Mouse (Mus musculus) thymus, postnatal 25 days (tissue): ENCODE measurements around the gene Rasal2.
A peak's percentile ranks its signal among the peaks of the same experiment; 100 is the strongest.

Experiments
- DNase-seq: peaks from one replicate; pipeline ENCODE4 v3.0.0; 2022

The Rasal2 gene

DNA sequence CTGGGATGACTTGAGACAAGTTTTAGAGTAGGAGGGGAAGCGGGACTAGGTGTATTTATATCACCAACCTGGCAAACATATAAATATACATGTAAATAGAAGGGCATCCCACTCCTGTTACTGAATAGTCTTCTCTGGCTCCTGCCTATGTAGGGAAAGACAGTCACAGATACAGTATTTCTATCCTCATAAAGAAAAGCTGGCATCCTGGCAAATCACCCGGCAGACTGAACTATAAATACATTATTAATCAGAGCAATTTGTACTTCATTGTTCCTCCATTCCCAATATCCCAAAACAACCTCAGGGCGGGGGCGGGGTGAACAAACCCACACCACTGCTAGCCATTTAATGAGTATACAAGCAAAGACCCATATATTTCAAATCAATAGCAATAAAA lies 26.7 kb upstream of the Rasal2 start:
- DNase-seq = no peak

DNA sequence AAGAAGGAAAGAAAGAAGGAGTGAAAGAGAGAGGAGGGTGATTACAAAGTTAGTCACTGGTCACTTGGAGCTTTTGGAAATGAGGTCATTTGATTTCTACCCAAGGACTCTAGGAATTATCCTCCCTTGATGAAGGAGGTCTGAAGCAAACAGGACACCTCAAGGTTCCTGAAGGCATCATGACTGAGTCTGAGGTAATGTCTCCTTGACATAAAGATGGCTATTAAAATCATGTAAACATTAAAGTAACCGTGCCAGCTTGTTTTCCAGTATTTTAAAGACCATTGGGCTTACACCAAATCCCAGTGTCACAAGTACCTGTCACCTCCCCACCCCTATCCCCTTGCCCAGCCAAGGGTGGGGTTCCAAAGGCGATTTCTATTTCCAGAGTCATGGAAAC lies 25.9 kb upstream of the Rasal2 start:
- no peak for DNase-seq

DNA sequence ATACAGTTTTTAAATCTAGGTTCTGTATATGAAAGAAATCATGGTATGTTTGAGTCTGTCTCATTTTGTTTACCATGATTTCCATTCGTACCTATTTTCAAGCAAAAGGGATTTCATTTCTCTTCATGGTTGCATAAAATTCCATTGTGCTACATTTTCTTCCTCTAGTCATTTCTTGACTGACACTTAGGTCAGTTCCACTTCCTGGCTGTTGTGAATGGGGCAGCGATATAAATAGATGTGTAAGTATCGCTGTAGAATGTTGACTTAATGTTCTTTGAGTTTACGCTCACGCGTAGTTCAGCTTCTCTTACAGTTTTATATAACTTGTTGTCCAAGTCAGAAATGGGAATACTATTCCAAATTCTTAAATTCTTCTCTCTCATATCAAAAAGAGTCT lies 23.5 kb upstream of the Rasal2 start:
- DNase-seq = no peak

DNA sequence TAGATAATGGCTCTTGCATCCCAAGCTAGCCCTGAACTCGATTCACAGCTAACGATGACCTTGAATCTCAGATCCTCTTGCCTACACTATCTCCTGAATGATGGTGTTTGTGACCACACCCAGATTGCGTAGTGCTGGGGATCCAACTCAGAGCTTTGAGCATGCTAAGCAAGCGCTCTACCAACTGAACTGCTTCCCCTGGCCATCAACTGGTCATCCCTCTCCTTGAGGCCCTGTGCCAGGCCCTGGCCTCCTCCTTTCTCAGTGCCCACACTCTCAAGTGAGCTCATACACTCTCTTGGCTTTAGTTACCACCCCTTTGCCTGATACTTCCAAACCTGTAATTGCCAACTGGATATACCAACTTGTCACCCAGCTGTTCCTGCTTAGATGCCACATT lies 22.0 kb upstream of the Rasal2 start:
- no peak for DNase-seq

DNA sequence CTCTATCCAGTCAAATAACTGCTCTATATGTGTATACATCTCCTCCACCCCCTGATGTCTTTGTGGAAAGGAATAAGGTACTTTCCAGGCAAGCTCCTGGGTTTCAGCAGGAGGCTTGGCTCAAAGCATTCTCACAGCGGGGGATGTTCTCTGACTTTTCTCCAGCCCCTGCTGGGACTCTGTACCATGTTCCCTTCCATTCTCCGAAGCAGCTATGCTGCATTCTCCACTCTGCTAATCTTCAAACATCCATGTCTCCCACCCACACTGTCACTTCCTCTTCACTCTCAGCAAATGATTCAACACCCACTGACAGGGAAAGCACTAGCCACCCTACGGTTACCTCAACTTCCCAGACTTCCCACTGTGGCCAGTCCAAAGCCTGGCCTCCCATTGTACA lies 20.9 kb upstream of the Rasal2 start:
- no peak for DNase-seq

DNA sequence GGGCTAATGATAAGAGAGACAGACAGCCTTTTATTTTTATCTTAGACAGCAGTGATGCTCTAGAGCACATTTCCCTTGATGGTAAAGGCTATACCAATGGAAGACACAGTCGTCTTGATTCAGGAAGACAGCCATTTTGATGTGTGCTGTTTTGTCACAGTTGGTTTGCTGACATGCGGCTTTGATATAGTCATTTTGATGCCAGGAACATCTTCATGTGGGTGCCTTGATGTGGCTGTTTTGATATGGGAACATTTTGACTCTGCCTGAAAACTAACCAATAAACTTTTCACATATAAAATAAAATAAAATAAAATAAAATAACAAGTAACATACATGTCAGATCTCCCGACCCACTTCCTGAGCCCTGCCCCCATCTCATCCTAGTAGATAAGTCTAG lies 16.0 kb upstream of the Rasal2 start:
- DNase-seq = peak; percentile 55

DNA sequence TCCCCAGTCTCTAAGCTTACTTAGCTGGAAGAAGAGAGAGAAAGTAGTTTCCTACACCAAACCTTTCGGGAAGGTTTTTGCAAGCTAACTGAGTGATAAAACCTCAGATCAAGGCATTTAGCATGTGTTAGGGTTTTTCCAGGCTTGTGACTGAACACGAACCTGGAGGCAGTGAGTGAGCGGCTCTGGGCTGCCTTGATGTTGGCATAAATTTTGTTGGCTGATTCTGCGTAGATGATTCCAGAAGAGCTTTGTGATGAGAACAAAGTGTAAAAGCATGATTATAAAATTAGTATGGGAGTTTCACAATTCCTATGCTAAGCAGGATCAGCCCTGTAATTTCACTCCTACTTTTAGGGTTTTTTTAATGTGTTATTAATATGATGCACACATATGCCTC lies 15.2 kb upstream of the Rasal2 start:
- no peak for DNase-seq

DNA sequence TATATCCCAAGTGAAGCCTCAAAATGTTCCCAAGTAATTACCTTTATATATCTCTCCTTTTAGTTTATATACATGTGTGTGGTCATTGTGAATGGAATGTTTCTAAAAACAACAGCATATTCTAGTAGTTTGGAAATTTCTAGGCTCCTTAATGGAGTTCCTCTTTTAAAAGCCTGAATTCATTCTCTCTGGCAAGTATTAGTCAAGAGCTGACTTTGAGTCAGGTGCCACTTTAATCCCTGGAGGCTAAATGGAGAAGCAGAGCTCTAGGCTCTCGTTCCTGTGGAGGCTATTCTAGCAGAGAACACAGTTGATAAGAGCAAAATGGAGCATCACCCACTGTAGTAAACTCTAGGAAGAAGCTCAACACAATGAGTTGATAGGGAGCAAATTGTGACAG lies 14.5 kb upstream of the Rasal2 start:
- no peak for DNase-seq

DNA sequence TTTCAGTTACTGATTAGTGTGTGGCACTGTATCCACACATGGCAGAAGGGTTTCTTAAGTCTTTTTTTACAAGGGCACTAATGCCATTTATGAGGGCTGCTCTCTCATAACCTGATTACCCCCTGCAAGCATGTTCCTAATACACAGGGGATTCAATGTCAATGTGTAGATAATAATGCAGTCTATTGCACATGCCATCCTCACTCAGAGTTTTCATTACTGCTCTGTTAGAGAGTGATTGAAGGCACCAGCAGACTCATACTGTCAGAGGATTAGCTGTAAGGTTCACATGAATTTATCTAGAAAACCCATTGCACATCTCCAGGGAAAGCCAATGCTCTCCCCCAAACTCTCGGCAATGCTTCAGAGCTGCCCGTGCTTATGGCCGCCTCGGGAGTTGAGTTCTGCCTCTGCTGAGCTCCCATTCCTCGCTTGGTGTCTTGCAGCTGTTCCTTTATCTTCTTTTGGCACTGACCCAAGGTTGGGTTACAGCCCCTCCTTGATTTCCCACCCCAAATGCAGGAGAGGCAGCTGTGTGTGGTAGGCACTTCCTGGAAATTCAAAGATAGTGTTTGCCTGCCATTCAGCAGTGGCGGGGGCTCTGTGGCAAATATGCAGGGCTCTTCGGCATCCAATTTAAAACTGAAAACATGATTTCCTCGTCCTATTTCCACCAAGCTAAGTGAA lies 13.5 kb upstream of the Rasal2 start:
- DNase-seq = no peak

DNA sequence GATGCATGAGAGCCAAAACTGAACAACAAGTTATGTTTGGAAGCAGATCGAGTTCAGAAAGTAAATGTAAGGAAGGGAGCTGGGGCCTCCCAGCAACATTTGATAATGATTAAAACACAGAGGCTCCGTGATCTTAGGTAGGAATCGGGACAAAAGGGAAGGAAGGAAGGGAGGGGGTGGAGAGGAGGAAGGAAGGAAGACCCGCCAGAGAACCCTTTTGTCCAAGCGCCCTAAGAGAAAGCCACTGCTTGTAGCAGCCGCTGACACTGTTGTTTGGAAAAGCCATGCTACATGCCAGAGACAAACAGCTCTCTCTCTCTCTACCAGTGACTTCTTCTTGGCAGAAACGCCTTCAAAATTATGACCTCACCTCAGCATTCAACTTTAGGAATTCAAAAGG lies 5.5 kb upstream of the Rasal2 start:
- DNase-seq = no peak

DNA sequence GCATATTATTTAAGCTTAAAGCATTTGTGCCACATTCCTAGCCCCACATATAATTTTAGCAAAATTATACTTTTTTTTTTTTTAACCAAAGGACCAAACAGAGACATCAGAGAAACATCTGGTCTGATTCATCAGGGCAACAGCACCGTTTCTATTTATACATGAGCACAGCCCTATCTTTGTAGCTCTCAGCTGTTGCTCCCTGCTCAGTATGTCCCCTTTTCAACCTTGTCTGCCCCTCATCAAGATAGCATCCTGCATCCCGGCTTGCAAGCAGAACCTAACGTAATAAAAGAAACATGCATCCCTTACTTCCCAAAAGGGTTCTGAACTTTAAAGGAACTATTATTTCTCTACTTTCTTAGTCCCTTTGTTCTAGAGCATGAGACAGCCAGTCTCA lies 5.0 kb upstream of the Rasal2 start:
- DNase-seq = no peak

DNA sequence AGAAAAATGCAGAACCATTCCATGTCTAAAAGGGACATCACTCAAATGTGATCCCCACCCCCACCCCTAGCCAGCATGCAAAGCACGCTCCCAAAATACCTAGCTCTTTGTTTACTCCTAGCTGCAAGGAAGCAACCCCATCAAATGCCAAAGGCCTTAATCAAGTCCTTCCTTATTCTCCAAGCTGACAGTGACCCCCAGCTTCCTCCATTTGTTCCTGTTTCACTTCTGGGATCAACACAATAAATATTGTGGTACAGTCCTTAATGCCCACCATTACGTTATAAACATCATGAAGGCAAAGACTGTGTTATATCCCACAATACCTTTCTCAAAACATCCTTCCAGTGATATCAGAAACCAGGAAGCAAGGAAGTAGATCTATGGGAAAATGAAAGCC lies 4.2 kb upstream of the Rasal2 start:
- no peak for DNase-seq

DNA sequence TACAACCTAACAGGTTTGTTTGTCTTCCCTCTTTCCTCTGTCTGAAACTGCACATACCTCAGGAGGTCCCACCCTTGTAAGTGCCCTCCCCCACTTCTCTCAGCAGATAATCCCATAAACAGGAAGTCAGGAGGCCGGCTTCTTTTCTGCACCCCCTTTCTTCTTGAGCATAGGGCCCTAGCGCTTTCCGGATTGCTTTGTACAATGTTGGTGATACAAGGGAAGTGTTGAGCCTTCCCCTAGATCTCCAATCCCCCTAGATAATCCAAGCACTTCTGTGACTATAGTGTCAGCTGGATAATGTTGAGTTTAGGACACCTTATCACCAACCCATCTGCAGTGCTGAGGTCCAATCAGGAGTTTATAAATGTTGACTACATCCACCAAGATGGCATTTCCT lies 3.4 kb upstream of the Rasal2 start:
- no peak for DNase-seq

DNA sequence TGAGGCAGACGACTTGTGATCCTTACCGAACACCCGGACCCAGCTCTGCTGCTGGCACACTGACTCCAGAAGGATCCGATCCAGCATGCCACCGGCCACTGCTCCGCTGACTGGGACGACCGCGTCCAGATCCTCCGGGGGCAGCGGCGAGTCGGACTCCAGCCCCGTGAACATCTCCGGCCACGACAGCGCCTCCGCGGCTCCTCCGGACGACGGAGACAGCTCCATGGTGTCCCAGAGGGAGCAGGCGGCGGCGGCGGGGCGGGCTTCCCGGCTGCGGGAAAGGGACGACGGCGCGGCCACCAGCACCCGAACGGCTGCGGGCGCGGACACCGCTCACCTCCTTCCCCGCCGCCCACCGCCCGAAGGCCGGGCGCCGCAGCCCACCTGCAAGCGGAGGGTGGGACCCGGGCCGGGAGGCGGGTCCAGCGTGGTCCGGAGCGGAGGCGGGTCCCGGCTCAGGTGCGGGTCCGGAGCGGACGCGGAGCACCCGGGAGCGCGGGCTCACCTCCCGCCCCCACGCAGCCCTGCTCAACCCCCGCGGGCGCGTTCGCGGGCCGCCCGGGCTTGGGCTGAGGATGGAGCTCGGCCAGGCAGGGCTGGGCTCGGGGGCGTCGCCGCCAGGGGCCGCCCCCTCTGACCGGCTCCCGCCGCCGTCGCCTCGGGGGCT lies 549 bp downstream of the Rasal2 start:
- no peak for DNase-seq

DNA sequence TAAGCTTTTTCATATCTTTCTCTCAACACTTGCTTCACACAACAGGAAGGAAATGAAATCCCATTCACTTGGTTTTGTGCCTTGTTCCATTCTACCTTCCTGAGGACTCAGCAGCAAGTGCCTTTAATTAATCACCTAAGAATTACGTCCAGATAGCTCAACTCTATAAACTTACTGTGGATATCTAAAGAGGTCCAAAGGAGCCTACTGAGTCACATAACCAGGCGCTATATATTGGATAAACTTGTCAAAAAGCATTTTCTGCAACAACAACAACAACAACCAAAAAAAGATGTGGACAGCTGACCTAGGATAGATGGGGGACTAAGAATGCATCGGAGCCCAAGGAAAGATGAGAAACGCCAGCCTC lies 1.1 kb downstream of the Rasal2 start:
- DNase-seq = no peak

DNA sequence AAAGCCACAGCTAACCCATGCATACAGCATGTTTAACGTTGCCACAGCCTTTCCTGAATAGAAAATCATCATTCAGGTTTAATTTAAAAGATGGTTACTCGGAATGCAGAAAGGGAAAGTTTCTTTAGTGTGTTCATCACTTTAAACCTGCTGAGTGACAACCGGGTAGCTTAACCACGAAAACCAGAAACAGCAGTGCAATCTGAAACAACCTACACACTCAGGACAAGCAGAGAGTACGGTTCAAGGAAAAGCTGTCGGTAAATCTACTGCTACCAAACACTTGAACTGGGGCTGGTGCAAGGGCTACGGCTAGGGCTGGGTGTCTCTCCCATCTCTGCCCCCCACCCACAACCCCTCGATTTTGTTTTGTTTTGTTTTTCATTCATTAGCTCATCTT lies 1.5 kb downstream of the Rasal2 start:
- no peak for DNase-seq

DNA sequence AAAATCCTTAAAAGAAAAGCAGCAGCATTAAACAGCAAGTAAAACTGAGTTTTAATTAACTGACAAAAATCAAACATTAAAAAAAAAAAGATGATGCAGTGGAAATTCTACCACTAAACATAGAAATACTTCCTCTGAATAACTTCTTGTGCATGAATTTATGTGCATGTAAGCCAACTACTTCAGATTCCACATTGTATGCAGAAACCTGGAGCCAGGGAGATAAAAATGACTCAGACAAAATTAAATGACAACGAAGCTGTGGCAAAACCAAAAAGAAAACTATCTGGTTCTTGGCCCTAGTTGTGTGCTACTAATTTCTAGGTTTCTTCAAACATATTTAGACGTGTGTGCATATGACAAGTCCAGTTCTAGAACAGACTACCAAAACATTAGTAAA lies 2.7 kb downstream of the Rasal2 start:
- DNase-seq = no peak

DNA sequence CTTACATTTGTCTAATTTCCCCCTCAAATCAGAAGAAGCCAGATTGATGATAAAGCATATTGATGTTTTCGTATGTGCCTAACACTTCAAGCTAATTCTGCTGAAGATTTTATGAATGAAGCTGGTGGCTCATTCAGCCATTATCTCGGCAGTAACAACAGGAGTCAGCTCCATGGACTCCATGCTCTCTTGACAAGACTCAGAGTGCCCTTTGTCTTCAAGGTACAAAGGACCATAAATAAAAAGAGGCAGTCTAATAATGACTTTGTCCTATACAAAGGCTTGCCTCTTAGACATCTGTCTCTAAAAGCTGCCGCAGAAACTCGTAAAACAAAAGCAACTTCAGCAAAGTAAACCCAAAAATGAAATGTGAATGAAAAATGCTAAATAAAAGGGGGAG lies 24.4 kb downstream of the Rasal2 start:
- DNase-seq = no peak

DNA sequence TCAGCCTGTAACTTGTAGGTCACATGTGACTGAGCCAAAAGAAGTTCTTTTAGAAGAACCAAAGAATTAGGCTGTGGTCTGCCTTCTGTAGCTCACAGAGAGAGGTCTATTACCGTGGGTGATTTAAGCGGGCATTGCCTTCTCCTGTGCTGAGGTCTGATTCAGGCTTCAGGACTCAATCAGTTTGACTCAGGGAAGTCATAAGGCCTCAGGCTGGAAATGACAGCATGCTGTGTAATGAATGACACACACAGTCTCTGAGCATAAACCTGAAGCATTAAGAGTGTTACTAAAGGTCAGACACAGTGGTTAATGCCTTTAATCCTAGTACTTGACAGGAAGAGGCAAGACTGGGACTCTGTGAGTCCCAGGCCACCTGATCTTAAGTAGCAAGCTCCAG lies 31.7 kb downstream of the Rasal2 start:
- no peak for DNase-seq

DNA sequence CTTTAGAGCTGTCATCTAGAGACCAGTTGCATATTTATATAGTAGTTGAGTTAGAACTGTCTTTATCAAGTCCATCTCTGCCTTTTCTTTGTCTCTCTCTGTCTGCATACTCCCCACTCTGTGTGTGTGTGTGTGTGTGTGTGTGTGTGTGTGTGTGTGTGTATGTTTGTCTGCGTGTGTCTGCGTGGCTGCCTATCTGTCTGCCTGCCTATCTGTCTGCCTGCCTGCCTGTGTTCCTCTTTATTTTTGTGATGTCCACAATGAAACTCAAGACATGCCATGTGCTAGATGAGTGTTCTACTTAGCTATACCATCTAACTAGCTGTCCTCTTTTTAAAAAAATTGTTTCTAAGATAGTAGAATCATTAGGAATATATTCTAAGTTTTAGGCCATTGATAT lies 42.0 kb downstream of the Rasal2 start:
- DNase-seq = no peak

DNA sequence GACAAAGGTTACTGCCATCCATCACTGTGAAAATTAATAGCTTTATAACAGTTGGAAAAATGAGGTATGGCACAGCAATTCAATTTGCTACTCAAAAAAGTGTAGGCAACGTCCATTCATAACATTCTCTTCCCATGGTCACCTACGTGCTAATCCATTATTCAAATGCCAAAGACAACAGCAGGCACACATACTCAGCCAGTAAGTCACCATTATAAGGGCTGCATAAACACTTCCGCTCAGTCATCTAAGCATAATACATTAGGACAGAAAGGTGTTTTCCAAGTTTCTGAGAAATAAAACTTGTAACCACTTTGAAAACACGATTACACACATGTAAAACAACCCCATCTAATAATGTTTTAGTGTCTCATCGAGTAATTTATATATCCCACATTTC lies 44.1 kb downstream of the Rasal2 start:
- no peak for DNase-seq

DNA sequence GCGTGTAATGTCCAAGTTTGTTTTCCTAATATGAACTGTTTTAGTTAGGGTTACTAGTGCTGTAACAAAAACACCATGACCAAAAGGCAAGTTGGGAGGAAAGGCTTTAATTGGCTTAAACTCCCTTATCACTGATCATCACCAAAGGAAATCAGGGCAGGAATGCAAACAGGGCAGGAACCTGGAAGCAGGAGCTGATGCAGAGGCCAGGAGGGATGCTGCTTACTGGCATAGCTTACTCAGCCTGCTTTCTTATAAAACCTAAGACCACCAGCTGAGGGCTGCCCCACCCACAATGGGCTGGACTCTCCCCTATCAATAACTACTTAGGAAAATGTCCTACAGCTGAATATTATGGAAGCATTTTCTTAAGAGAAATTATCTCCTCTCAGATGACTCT lies 65.7 kb downstream of the Rasal2 start:
- DNase-seq = no peak

DNA sequence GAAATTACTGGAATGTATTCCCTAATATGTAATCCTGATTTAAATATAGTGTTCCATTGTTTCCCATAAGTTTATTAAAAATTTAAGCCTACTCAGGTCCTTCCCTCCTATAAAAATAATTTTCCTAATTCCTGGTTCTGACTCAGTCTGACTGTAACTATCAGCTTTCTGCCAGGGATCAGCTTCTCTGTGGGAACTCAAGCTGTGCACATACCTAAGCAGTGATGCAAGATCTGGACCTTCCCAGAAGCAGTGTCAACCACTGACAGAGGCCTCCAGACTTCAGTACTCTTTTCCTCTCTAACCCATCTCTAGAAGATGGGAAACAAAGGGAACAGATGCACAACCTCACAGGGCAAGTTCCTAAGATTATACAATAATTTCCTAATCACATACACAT lies 68.9 kb downstream of the Rasal2 start:
- DNase-seq = no peak

DNA sequence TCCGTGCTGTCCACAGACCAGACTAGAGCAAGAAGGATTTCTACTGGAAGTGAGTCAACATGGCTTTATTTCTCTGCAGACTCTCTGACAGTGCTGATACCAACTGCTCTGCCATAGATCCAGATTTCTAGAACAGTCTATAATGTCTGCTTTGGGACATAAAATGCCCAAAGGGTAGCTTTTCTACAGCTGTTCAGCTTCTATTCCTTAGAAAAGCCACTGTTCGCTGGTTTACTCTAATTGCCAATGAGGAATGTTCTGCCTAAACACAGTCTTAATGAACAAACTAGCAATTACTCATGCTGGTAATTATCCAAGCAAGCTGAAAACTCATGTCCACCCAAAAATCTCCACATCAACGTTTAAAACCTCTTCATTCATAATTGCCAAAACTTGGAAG lies 77.6 kb downstream of the Rasal2 start:
- no peak for DNase-seq

DNA sequence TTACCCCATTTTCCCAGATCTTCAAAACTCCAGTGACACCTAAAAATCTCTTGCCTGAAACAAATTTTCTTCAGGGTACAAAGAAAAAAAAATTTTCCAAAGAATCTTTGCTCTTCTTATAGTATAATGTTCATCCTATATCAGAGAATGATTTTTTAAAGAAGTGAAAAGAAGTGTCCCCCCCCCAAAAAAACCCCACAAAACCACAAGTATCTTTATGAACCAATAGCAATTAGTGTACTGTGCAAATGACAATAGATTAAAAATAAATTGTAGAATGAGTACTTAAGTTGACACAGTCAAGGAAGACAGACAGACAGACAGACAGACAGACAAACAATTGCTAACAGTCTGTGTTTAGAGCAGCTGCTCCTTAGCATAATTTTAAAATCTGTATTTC lies 84.3 kb downstream of the Rasal2 start:
- no peak for DNase-seq
